Mouse (Mus musculus) lung, postnatal 25 days (tissue): ENCODE measurements around the gene Midn.

Source experiments
- DNase-seq: peaks from one replicate; pipeline ENCODE4 v3.0.0; 2022; ENCODE audit warnings: low spot score

Gene Midn

DNA sequence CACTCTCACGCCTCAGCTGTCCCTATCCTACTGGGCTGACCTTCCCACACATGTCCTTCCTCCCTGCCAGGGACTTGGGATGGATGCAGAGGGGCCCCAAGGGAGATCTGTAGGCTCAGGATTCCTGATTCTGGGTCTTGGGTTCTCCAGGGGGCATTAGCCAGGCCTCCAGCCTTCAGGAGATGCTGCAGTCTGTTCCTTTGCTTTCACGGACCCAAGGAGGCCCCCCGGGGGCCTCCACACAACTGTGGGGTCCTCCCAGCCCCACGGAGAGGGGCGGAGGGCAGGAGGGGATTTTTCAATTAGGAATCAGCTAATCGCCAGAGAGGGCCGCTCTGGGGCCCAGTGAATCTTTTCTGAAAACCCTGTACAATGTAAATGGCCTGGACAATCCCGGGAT lies 46.4 kb downstream of the Midn start:
- DNase-seq, result no peak

DNA sequence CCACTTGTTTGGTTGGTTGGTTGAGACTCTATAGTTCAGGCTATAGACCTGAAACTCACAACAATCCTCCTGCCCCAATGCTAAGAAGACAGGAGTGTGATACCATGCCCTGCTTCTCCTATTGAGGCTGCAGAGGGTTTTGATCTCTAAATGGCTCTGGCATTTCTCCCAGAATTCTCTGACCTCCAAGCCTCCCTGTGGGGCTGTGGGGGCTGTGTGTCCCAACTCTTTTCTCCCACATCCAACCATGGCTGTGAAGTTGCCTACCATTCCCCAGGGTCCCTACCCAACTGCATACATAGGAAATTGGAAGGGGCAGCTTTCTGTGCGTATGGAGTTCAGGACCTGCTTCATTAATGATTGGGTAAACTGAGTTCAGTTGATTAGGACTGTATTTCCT lies 48.1 kb downstream of the Midn start:
- no peak for DNase-seq

DNA sequence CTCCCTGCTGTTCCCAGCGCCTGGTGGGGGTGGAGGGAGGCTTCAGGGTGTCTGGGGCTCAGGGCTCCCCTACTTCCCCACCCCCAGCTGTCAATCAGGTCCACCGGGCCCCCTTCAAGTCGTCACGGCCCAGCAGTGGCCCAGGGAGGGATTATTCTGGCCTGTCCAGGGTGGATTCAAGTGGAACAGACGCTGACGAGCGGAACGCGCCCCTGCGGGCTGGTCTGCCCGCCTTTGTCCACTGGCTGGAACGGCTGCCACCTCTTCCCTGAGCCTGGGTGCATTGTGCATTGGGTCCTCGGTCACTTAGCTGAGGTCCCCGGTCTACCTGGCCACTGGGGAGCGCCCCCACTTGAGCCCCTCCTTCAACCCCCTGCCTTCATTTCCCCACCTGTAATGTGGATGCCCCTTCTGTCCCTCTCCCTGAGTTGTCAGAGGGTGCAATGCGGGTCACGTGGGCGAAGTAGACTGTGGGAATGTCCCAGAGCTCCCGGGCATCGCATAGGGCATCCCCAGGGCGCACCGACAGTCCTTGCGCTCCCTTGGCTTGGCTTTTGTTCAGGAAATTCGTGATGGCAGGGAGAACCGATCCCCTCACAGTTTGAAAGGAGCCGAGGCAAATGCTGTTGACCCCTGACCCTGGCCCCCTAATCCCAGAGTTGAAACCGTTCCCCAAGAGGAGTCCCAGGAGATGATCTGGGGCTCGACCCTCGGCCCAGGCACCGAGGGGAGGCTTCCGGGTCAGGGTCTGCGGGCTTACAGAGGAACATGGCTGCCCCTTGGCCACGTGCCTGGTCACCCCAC lies 48.9 kb downstream of the Midn start:
- DNase-seq, result no peak

DNA sequence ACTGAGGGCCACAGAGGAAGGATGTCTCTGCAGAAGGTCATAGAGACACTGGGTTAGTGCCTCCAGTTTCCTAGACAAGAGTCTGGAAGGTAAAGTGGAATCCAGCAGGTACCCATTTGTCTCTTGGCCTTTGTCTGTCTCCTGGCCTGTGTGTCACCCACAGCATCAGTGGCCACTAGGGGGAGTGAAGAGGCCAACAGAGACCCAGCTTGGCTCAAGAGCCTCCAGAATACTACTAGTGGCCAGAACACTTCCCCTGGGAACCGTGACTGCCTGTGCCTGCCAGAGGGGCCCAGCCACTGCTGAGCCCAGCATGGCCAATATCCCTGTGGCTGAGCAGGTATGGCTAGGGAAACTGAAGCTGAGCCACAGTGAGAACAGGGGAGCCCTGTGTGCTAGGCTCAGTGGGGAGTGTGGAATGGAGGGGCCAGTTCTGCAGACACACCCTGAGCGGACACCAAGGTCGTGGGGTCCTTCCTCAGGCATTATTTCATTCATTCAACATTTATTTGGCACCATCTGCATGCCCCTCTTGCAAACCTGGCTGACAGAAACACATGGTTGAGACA lies 51.5 kb downstream of the Midn start:
- peak; percentile 91 for DNase-seq

DNA sequence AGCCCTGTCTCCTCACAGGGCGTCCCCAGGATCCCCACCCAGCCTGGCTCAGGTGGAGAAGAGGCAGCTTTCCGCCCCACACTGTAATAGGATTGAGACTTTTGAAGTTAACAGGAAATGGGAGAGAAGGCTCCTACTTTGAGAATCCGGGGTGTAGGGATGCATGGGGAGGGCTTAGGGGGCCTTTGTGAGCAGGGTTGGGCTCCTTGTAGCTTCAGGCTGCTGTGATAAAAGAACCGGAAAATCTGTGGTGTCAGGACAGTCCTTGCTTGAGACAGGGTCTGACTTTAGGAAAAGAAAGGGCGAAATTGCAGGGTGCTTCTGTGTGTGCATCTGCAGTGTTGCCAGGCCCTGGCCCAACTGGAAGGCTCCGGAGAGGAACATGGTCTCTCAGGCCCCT lies 52.4 kb downstream of the Midn start:
- no peak for DNase-seq

DNA sequence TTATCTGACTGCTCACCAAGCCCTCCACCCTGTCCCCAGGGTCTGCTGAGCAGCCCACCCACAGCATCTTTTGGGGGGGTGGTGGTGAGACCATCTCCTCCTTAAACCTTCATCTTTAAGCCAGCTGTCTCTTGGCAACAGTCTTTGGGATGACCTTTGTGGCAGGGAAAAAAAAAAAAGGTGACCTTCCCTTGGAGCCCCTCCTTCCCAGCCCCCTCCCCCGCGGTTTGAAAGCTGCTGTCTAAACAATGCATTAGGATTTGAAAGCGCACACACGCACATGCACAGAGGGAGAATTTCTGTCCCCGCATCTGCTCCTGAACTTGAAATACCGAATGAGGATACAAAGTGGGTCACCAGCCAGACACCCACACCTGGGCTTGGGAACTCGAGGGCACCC lies 56.0 kb downstream of the Midn start:
- no peak for DNase-seq

DNA sequence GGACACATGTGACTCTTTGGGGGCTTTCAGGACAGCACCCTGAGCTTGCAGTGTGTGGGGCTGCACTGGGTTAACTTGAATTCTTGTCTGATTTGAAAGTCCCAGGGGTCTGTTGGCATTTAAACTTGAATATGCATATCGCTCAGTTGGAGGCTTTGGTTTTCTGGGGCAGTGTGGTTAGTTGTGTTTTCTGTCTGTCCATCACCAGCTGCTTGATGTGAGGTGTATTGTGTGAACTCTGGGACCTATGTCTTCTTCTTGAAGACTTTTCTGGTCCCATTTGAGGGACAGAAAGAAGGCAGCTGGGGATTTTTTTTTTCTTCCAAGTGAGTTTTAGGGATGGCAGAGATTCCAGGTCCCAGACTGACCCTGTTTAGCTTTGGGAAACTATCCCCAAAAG lies 59.1 kb downstream of the Midn start:
- no peak for DNase-seq

DNA sequence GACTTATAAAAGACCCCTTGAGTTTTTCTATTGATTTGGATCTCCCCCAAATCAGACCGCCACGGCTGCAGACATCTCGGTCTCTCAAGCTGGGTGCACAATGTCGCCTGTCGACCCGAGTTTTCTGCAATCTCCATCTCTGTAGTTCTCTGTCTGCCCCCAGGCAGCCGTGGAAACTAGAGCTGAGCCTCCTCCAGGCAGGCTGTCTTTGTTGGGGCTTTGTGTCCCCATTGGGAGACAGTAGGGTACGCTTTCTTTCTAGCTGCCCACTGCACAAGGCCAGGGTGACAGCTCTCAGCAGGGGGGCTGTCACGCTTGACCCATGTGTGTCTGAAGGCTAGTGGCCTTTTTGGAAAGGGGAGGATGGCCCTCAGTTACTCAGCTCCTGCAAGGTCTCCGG lies 59.6 kb downstream of the Midn start:
- no peak for DNase-seq
